ENCODE assay signal across 9 mouse cellular contexts in the genomic region with DNA sequence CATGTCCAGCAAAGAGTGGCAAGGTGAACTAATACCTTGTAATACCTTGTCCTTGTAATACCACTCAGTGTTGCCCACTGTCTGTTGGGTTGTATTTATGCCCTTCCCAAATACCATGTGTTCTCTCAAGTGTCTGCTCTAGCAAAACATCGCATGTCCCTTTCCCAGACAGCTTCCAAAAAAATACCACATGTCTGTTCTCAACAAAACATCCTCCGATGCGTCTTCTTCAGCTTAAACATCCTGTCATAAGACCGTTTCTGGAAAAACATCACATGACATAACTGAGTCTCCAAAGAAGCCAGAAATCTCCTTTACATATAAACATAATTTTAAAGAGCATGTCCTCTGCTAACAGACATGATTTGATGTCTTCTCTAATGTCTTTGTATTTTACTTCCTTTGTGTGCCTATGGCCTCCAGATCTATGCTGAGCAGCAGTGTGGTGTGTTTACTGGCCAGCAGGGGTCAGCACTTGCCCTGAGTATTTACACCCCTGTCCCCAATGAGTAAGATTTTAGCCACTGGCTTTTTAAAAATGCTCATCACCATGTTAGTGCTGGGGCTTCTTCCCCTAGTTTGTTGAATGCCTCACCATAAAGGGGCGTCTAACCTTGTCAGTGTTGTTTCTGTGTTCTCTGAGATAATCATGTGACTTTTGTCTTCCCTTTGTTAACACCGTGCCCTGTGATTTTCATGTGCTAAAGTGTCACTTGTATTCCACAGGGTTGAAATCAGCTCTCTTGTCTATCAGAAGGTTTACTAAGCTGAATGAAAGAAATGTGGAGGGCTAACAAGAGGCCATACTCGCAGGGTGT. TPM values are rescaled to one million over a fixed set of nuclear protein-coding genes. Genes with fewer than 3 reads are reported as not detected.
A peak's percentile ranks its signal among the peaks of the same experiment; 100 is the strongest.
DNase-seq lines count a peak whose midpoint lies in the region; ATAC-seq and TF ChIP-seq lines count a peak whose summit lies in the region.
"Not testable (repeated sequence)": the region's sequence is repeated elsewhere in the genome, so short reads cannot be mapped to it uniquely, and the experiment has no call there.
"Had no signal": no experiment of that assay in that cellular context is flagged by ENCODE, and none has a peak within 500 bp of the region (broad histone marks: within the 10 kb centered on the region; RNA-seq: fewer than 3 reads in every experiment).

No protein-coding gene starts in this region.

- not testable (repeated sequence) for H3K9ac ChIP-seq in neural tube, embryonic 11.5 days (ENCODE audit: low read length)

- DNase-seq in CD4-positive helper T cell, adult 2 months (ENCODE audit: low read depth, low spot score), result peak; percentile 81
- DNase-seq in adrenal gland, postnatal 36 days, result peak; percentile 65 to 79
- peak; percentile 78 for DNase-seq in heart, embryonic 10.5 days (ENCODE audit: low spot score)
- DNase-seq in kidney, adult 9 months, result peak; percentile 77
- DNase-seq in lung, adult 18-20 months, result peak; percentile 61
- peak; percentile 71 for DNase-seq in neural tube, embryonic 11.5 days (ENCODE audit: low spot score)

- TF ChIP-seq POLR2A in embryonic fibroblast, embryonic 13.5 days (IDR thresholded peaks at IDR 0.05; ENCODE audit: low read depth, low read length); testis, adult 2 months (IDR thresholded peaks at IDR 0.05; ENCODE audit: control insufficient read depth, low read depth, low read length): not testable (repeated sequence)

- H3K36me3 ChIP-seq in heart, embryonic 10.5 days; neural tube, embryonic 11.5 days (ENCODE audit: control insufficient read depth, insufficient read depth, low read length); testis, adult 2 months (ENCODE audit: control insufficient read depth, insufficient read depth, low read length): not testable (repeated sequence)

- not testable (repeated sequence) for H3K9me3 ChIP-seq in heart, embryonic 10.5 days; neural tube, embryonic 11.5 days (ENCODE audit: control insufficient read depth, low read length)

- H3K4me1 ChIP-seq in embryonic fibroblast, embryonic 13.5 days (ENCODE audit: control insufficient read depth, insufficient read depth, low read length); heart, embryonic 10.5 days; neural tube, embryonic 11.5 days (ENCODE audit: control insufficient read depth, insufficient read depth, low read length); testis, adult 2 months (ENCODE audit: control insufficient read depth, insufficient read depth, low read length): not testable (repeated sequence)

- not testable (repeated sequence) for H3K27me3 ChIP-seq in heart, embryonic 10.5 days (ENCODE audit: insufficient read depth, poor library complexity, severe bottlenecking); neural tube, embryonic 11.5 days (ENCODE audit: control insufficient read depth, insufficient read depth, low read length); testis, adult 2 months (ENCODE audit: control insufficient read depth, insufficient read depth, low read length)

- not testable (repeated sequence) for ATAC-seq in neural tube, embryonic 11.5 days (ENCODE audit: insufficient read depth, low FRiP score, low TSS enrichment)

- WGBS in heart, embryonic 10.5 days, result 64% methylated on average over 7 of the region's 7 CpGs
- WGBS in neural tube, embryonic 11.5 days, result 73% methylated on average over 7 of the region's 7 CpGs

- H3K27ac ChIP-seq in embryonic fibroblast, embryonic 13.5 days (ENCODE audit: insufficient read depth, low read length); heart, embryonic 10.5 days; neural tube, embryonic 11.5 days (ENCODE audit: low read depth, low read length); testis, adult 2 months (ENCODE audit: control insufficient read depth, insufficient read depth, low read depth, low read length): not testable (repeated sequence)

- not testable (repeated sequence) for H3K4me3 ChIP-seq in embryonic fibroblast, embryonic 13.5 days (ENCODE audit: insufficient read depth, low read length); heart, embryonic 10.5 days; neural tube, embryonic 11.5 days (ENCODE audit: low read depth, low read length); testis, adult 2 months (ENCODE audit: control insufficient read depth, low read depth, low read length)

- H3K4me2 ChIP-seq in neural tube, embryonic 11.5 days (ENCODE audit: low read depth), result not testable (repeated sequence)

- TF ChIP-seq CTCF in embryonic fibroblast, embryonic 13.5 days (IDR thresholded peaks at IDR 0.05; ENCODE audit: borderline replicate concordance, insufficient read depth, low read length), result peak; percentile 47; the same call in 1 of the 2 replicates
- TF ChIP-seq CTCF in testis, adult 2 months (IDR thresholded peaks at IDR 0.05; ENCODE audit: control insufficient read depth, insufficient read depth, insufficient replicate concordance, low read depth, low read length), result peak; percentile 26; the same call in 1 of the 2 replicates

RNA-seq across cellular contexts. Expression of a gene that starts 16.0 kb away (rescaled TPM):
- total RNA-seq in adrenal gland, postnatal 36 days (2021), result under 1 TPM; 0.16 to 0.20 TPM
- not detected in 2 replicates for polyA plus RNA-seq in embryonic fibroblast, embryonic 13.5 days (2011; ENCODE audit: insufficient read length, low read depth, missing spikeins)
- 0.08 TPM in 1 of 2 replicates, not detected in the other for polyA plus RNA-seq in heart, embryonic 10.5 days (2016; fragmentation: Nextera tagmentation; extraction: Ambion mirVana)
- not detected in 2 replicates for polyA plus RNA-seq in neural tube, embryonic 11.5 days (2014; fragmentation: Nextera tagmentation; extraction: Ambion mirVana)
- 0.25 TPM in 1 of 2 replicates, not detected in the other for polyA plus RNA-seq in testis, adult 2 months (2012; rRNA removed)
- total RNA-seq: left cerebral cortex, adult 18-20 months had no signal

RNA-seq across cellular contexts. Expression of a gene that starts 21.1 kb away (rescaled TPM):
- not detected for total RNA-seq in adrenal gland, postnatal 36 days (2021)
- not detected in 2 replicates for polyA plus RNA-seq in embryonic fibroblast, embryonic 13.5 days (2011; ENCODE audit: insufficient read length, low read depth, missing spikeins)
- not detected in 2 replicates for polyA plus RNA-seq in heart, embryonic 10.5 days (2016; fragmentation: Nextera tagmentation; extraction: Ambion mirVana)
- not detected in 2 replicates for polyA plus RNA-seq in neural tube, embryonic 11.5 days (2014; fragmentation: Nextera tagmentation; extraction: Ambion mirVana)
- not detected in 2 replicates for polyA plus RNA-seq in testis, adult 2 months (2012; rRNA removed)
- total RNA-seq: left cerebral cortex, adult 18-20 months had no signal

RNA-seq across cellular contexts. Expression of a gene that starts 21.1 kb away (rescaled TPM):
- under 1 TPM in 1 of 2 experiments, not detected in 1; 0.23 TPM for total RNA-seq in adrenal gland, postnatal 36 days (2021)
- polyA plus RNA-seq in embryonic fibroblast, embryonic 13.5 days (2011; ENCODE audit: insufficient read length, low read depth, missing spikeins), result not detected in 2 replicates
- polyA plus RNA-seq in heart, embryonic 10.5 days (2016; fragmentation: Nextera tagmentation; extraction: Ambion mirVana), result not detected in 2 replicates
- 0.16 TPM in 1 of 2 replicates, not detected in the other for polyA plus RNA-seq in neural tube, embryonic 11.5 days (2014; fragmentation: Nextera tagmentation; extraction: Ambion mirVana)
- not detected in 2 replicates for polyA plus RNA-seq in testis, adult 2 months (2012; rRNA removed)
- total RNA-seq: left cerebral cortex, adult 18-20 months had no signal
